Mouse (Mus musculus): ENCODE measurements around the gene Wdfy4. TPM values are rescaled to one million over a fixed set of nuclear protein-coding genes. Genes with fewer than 3 reads are reported as not detected.
A peak's percentile ranks its signal among the peaks of the same experiment; 100 is the strongest.

Wdfy4 gene
- polyA plus RNA-seq, 1 experiment from 2014 or later = 0.15 TPM

- Histone ChIP-seq H3K27me3 (peaks cover 41% of the 10 kb centered on the region), H3K4me3 (replicated peaks) (no peak overlapping the region), H3K27ac (no peak overlapping the region), H3K36me3 (no peaks in the 10 kb centered on the region), H3K4me2 (no peak overlapping the region), H3K9me3 (no peaks in the 10 kb centered on the region), H3K9ac (replicated peaks) (no peak overlapping the region), H3K4me1 (replicated peaks) (peaks cover 6% of the 10 kb centered on the region)
- no peak for ATAC-seq (ENCODE audit: insufficient number of reproducible peaks, insufficient read depth, low FRiP score, low TSS enrichment, low read depth)
- 52% methylated on average over 5 of the region's 5 CpGs for WGBS
Measured at GRCm38 (mm10) chr14:33212271-33212957, 27.1 kb upstream of the Wdfy4 start.

DNA sequence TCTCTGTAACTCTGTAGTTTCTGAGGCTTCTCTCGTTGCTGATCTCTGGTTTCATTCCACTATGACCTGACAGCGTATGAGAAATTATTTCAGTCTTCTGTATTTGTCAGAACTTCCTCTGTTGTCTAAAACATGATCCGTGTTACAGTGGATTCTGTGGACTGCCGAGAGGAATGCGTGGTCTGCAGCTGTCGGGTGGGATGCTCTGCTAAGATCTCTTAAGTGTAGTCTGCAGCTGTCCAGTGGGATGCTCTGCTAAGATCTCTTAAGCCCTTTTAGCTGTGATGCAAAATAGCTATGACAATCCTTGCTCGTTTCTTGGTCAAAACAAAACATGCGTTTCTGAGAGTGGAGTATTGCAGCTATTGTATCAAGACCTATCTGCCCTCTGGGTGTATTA lies 25.5 kb upstream of the Wdfy4 start:
- Histone ChIP-seq H3K27ac (no peak overlapping the region), H3K4me1 (replicated peaks) (peaks cover 6% of the 10 kb centered on the region), H3K4me2 (no peak overlapping the region), H3K9me3 (no peaks in the 10 kb centered on the region), H3K27me3 (peaks cover 28% of the 10 kb centered on the region), H3K4me3 (replicated peaks) (no peak overlapping the region), H3K36me3 (no peaks in the 10 kb centered on the region), H3K9ac (replicated peaks) (no peak overlapping the region)
- WGBS = 76% methylated on average over 8 of the region's 8 CpGs
- no peak for ATAC-seq (ENCODE audit: insufficient number of reproducible peaks, insufficient read depth, low FRiP score, low TSS enrichment, low read depth)

DNA sequence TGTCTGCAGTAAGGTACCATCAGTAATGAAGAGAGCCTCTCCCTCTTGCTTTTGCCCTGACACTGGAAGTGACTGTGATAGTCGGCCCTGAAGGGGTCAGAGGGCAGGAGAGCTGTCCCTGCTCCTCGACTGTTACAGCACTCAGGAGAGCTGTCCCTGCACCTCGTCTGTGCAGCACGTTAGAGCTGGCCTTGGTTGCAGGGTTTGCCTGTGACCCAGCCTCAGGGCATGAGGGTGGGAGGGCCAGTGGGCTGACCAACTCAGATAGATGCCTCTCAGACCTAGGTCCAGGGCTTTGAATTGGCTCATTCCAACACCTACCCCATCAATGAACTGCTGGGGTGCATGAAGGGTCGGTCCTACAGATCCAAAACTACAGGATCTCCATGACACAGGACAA lies 23.0 kb upstream of the Wdfy4 start:
- WGBS = 25% methylated on average over 5 of the region's 5 CpGs

DNA sequence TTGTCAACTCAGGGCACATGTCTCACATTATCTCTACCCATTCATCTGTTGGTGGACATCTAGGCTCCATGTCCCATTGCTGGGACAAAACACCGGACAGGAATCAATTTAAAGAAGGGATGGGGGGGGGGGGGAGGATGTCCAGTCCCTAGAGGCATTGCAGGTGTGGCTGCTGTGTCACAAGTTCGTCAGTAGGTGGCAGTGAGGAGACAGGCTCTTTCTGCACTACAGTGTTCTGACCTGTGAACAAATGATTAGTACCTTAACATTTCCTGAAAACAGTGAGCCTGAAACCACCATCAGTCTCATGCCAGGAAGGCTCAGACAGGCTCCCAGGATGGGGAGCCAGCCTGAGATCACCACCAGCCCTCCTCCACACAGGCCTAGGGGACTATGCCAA lies 21.7 kb upstream of the Wdfy4 start:
- no peaks in the 10 kb centered on the region for H3K36me3 ChIP-seq
- no peaks in the 10 kb centered on the region for H3K9me3 ChIP-seq
- no peak overlapping the region for H3K9ac ChIP-seq (replicated peaks)
- no peak overlapping the region for H3K27ac ChIP-seq
- 0 out of 2 replicates have a peak, but pooled peaks have one; percentile 34 for ATAC-seq (ENCODE audit: insufficient number of reproducible peaks, insufficient read depth, low FRiP score, low TSS enrichment, low read depth)
- no peak overlapping the region for H3K4me2 ChIP-seq
- H3K4me3 ChIP-seq (replicated peaks) = no peak overlapping the region
- H3K4me1 ChIP-seq (replicated peaks) = no peaks in the 10 kb centered on the region
- 24% methylated on average over 2 of the region's 2 CpGs for WGBS
- H3K27me3 ChIP-seq = peaks cover 16% of the 10 kb centered on the region; the same call in 1 of the 2 replicates

More for the DNA sequence above, 23.0 kb upstream of the Wdfy4 start:
- Histone ChIP-seq H3K4me2 (no peak overlapping the region), H3K36me3 (no peaks in the 10 kb centered on the region), H3K27ac (no peak overlapping the region), H3K27me3 (peaks cover 16% of the 10 kb centered on the region; the same call in 1 of the 2 replicates), H3K9me3 (no peaks in the 10 kb centered on the region), H3K4me3 (replicated peaks) (no peak overlapping the region), H3K4me1 (replicated peaks) (no peaks in the 10 kb centered on the region), H3K9ac (replicated peaks) (no peak overlapping the region)
- no peak for ATAC-seq (ENCODE audit: insufficient number of reproducible peaks, insufficient read depth, low FRiP score, low TSS enrichment, low read depth)

DNA sequence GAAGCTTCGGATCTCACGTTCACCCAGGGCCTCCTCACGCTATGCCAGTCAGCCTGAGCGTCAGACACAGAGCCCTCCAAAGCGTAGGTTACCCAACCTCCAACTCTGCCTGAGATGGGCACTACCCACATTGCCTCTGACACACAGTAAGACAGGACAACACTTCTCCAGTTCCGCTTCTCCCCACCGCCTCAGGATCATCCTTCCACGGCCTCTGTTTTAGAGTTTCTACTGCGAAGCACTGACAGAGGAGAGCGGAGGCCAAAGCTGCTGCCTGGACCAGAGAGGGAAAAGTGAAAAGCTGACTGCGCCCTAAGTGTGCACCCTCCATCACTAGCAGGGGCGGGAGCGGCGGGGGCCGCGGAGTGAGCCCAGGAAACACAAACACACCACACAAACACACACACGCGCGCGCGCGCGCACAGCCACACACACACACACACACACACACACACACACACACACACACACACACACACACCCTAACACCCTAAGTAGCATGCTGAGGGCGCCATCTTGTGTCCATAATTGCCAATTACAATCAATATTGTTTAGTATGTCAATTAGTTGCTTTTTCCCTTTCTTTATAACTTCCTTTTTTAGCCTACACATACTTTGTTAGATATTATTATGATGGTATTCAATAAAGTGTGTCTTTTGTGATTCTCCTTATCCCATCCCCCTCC lies 20.1 kb upstream of the Wdfy4 start:
- Histone ChIP-seq H3K4me1 (replicated peaks) (no peaks in the 10 kb centered on the region), H3K9me3 (no peaks in the 10 kb centered on the region), H3K27ac (no peak overlapping the region), H3K27me3 (peaks cover 16% of the 10 kb centered on the region; the same call in 1 of the 2 replicates), H3K4me3 (replicated peaks) (peak overlapping the region; percentile 29), H3K4me2 (peak overlapping the region; percentile 55), H3K36me3 (no peaks in the 10 kb centered on the region), H3K9ac (replicated peaks) (peak overlapping the region; percentile 42; the same call in 1 of the 2 replicates)
- no peak for ATAC-seq (ENCODE audit: insufficient number of reproducible peaks, insufficient read depth, low FRiP score, low TSS enrichment, low read depth)
- WGBS = 46% methylated on average over 17 of the region's 24 CpGs

GRCm38 (mm10) chr14:33203777-33204176 lies 18.5 kb upstream of the Wdfy4 start:
- Histone ChIP-seq H3K27ac (no peak overlapping the region), H3K9ac (replicated peaks) (no peak overlapping the region), H3K4me1 (replicated peaks) (no peaks in the 10 kb centered on the region), H3K4me2 (no peak overlapping the region), H3K9me3 (no peaks in the 10 kb centered on the region), H3K36me3 (no peaks in the 10 kb centered on the region), H3K4me3 (replicated peaks) (no peak overlapping the region), H3K27me3 (peaks cover 16% of the 10 kb centered on the region; the same call in 1 of the 2 replicates)
- no peak for ATAC-seq (ENCODE audit: insufficient number of reproducible peaks, insufficient read depth, low FRiP score, low TSS enrichment, low read depth)
- 87% methylated on average over 14 of the region's 14 CpGs for WGBS

DNA sequence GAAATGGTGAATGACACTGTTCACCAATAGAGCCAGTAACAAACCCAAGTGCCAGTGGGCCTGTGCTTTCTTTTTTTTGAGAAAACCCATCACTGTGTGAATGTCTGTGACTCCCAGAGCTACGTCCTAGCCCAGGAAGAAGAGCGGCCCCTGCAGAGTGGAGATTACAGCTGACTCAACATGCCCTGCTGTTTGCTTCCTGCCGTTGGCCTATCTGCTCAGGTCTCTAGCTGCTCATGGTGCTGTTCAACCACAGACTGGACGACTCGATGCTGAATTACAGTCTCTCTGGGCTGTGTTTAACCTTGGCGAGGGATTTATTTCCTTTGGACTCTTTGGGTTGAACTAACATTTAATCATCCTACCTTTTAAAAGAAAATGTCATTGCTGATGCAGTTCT lies 17.6 kb upstream of the Wdfy4 start:
- Histone ChIP-seq H3K36me3 (no peaks in the 10 kb centered on the region), H3K4me3 (replicated peaks) (no peak overlapping the region), H3K4me1 (replicated peaks) (no peaks in the 10 kb centered on the region), H3K4me2 (no peak overlapping the region), H3K9ac (replicated peaks) (no peak overlapping the region), H3K9me3 (no peaks in the 10 kb centered on the region), H3K27me3 (peaks cover 9% of the 10 kb centered on the region; the same call in 1 of the 2 replicates), H3K27ac (no peak overlapping the region)
- 84% methylated on average over 6 of the region's 6 CpGs for WGBS
- no peak for ATAC-seq (ENCODE audit: insufficient number of reproducible peaks, insufficient read depth, low FRiP score, low TSS enrichment, low read depth)

GRCm38 (mm10) chr14:33202161-33202560 lies 16.9 kb upstream of the Wdfy4 start:
- H3K9me3 ChIP-seq = no peaks in the 10 kb centered on the region
- H3K36me3 ChIP-seq = no peaks in the 10 kb centered on the region
- no peak overlapping the region for H3K4me2 ChIP-seq
- WGBS = 69% methylated on average over 4 of the region's 4 CpGs
- no peak for ATAC-seq (ENCODE audit: insufficient number of reproducible peaks, insufficient read depth, low FRiP score, low TSS enrichment, low read depth)
- H3K27ac ChIP-seq = no peak overlapping the region
- H3K27me3 ChIP-seq = peaks cover 8% of the 10 kb centered on the region; the same call in 1 of the 2 replicates
- no peak overlapping the region for H3K4me3 ChIP-seq (replicated peaks)
- H3K9ac ChIP-seq (replicated peaks) = no peak overlapping the region
- H3K4me1 ChIP-seq (replicated peaks) = no peaks in the 10 kb centered on the region

DNA sequence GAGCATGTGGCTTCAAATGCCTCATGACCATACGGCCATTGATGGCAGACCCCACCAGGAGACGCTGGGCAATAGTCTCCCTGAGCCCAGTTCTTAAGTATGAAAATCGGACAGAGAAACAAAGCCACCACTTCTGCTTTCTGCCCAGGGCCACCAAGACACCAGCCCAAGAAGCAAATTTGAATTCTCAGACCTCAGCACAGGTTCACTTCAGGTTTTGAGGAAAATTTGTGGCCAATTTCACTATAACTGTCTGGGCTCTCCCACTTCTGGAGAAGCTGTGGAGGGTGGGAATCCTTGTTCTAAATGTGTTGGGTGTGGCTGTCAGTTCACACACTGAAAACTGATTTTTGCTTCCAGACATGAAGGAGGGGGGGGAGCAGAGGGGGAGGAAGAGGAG lies 8.9 kb upstream of the Wdfy4 start:
- no peaks in the 10 kb centered on the region for H3K4me1 ChIP-seq (replicated peaks)
- H3K36me3 ChIP-seq = no peaks in the 10 kb centered on the region
- ATAC-seq (ENCODE audit: insufficient number of reproducible peaks, insufficient read depth, low FRiP score, low TSS enrichment, low read depth) = no peak
- no peak overlapping the region for H3K4me2 ChIP-seq
- H3K4me3 ChIP-seq (replicated peaks) = no peak overlapping the region
- no peak overlapping the region for H3K9ac ChIP-seq (replicated peaks)
- H3K27me3 ChIP-seq = no peaks in the 10 kb centered on the region
- no peaks in the 10 kb centered on the region for H3K9me3 ChIP-seq
- no peak overlapping the region for H3K27ac ChIP-seq
- 79% methylated on average over 3 of the region's 3 CpGs for WGBS

DNA sequence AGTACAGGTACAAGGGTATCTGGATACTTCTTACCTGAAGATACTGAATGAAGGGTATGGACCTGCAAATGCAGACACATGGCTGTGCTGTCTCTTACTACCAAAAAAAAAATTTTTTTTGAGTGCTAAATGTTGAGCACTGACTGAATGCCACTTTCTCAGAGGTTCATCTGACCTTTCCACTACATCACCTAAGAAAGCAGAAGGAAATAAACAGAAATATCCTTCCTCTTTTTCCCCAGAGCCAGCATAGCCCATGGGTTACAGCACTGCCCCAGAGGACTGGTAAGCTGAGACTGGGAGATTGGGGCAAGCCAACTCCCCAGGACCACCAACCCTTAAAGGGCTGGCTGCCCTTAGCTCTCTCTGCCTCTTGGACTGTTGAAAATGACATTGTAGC lies 8.5 kb upstream of the Wdfy4 start:
- no peaks in the 10 kb centered on the region for H3K4me1 ChIP-seq (replicated peaks)
- no peak for ATAC-seq (ENCODE audit: insufficient number of reproducible peaks, insufficient read depth, low FRiP score, low TSS enrichment, low read depth)

DNA sequence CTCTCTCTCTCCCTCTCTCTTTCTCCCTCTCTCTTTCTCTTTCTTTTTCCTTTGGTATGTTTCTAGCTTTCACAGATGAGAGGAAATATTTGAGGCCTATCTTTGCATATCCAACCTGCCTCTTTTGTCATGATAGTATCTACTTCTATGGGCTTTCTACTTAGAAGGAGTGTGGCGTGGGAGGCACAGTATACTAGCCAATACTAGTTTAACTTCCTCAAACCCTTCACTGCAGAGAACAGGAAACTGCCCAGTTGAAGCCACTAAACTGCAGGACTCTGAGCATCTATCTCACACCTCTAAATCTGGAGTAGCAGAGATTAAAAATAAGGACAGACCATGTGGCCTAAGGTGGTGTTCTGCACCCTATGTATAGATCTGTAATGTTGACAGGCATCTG lies 5.3 kb upstream of the Wdfy4 start:
- no peaks in the 10 kb centered on the region for H3K27me3 ChIP-seq
- H3K9me3 ChIP-seq = no peaks in the 10 kb centered on the region
- no peaks in the 10 kb centered on the region for H3K36me3 ChIP-seq
- H3K4me2 ChIP-seq = no peak overlapping the region
- WGBS = 89% methylated on average over 1 of the region's 1 CpGs
- no peak overlapping the region for H3K4me3 ChIP-seq (replicated peaks)
- H3K9ac ChIP-seq (replicated peaks) = no peak overlapping the region
- no peak overlapping the region for H3K27ac ChIP-seq
- no peaks in the 10 kb centered on the region for H3K4me1 ChIP-seq (replicated peaks)
- ATAC-seq (ENCODE audit: insufficient number of reproducible peaks, insufficient read depth, low FRiP score, low TSS enrichment, low read depth) = no peak

More for the DNA sequence above, 8.5 kb upstream of the Wdfy4 start:
- Histone ChIP-seq H3K4me2 (no peak overlapping the region), H3K36me3 (no peaks in the 10 kb centered on the region), H3K9ac (replicated peaks) (no peak overlapping the region), H3K9me3 (no peaks in the 10 kb centered on the region), H3K4me3 (replicated peaks) (no peak overlapping the region), H3K27me3 (no peaks in the 10 kb centered on the region), H3K27ac (no peak overlapping the region)

Measured in limb, embryonic 12.5 days (tissue).